Comparison of ENCODE assay signal across 8 mouse cellular contexts in the genomic region with DNA sequence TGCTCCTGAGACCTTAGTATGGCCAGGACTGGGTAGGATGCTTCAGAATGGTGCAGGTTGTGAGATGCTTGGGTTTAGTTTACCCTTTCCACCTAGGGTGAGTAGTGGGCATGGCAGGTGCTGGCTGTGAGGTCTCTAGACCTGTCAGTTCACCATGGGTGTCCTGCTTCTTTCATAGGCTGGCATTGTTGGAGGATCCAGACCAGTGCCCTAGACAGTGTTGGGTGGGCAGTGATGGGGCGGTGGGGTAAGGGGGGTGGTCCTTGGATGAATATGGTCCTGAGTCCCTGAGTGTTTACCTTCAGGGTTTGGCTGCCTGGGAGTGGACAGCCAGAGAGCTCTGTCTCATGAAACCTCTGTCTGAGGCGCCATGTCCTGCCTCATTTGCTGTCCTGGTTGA. TPM values are rescaled to one million over a fixed set of nuclear protein-coding genes. Genes with fewer than 3 reads are reported as not detected.
DNase-seq lines count a peak whose midpoint lies in the region; ATAC-seq and TF ChIP-seq lines count a peak whose summit lies in the region.

No protein-coding gene starts in this region.

- peaks cover 72% of the 10 kb centered on the region for H3K79me3 ChIP-seq in C2C12 (ENCODE audit: low read depth)

- H3K27ac ChIP-seq in gastrocnemius, adult 2 months = peak overlapping the region; percentile 100; the same call in 1 of the 2 replicates
- peak overlapping the region; percentile 40; the same call in 1 of the 2 replicates for H3K27ac ChIP-seq in forebrain, postnatal 0 days (ENCODE audit: low read depth, low read length)
- no peak overlapping the region for H3K27ac ChIP-seq in liver, embryonic 15.5 days (replicated peaks)

- DNase-seq in gastrocnemius, adult 2 months = no peak
- DNase-seq in gastrocnemius, postnatal 25 days = no peak
- no peak for DNase-seq in forebrain, postnatal 0 days
- DNase-seq in T-cell, adult 2 months (ENCODE audit: low spot score) = no peak
- no peak for DNase-seq in right cerebral cortex, postnatal 25 days

- H3K36me3 ChIP-seq in C2C12 (ENCODE audit: control insufficient read depth, insufficient read depth) = peaks cover 72% of the 10 kb centered on the region
- peaks cover 46% of the 10 kb centered on the region for H3K36me3 ChIP-seq in forebrain, postnatal 0 days (ENCODE audit: insufficient read depth)
- H3K36me3 ChIP-seq in liver, embryonic 15.5 days (replicated peaks) = peaks cover 67% of the 10 kb centered on the region

- H3K27me3 ChIP-seq in C2C12 (ENCODE audit: control insufficient read depth, insufficient read depth, insufficient read length) = no peaks in the 10 kb centered on the region
- H3K27me3 ChIP-seq in forebrain, postnatal 0 days (ENCODE audit: insufficient read depth, low read length) = no peaks in the 10 kb centered on the region
- no peaks in the 10 kb centered on the region for H3K27me3 ChIP-seq in liver, embryonic 15.5 days

- no peaks in the 10 kb centered on the region for H3K9me3 ChIP-seq in forebrain, postnatal 0 days (ENCODE audit: low read length)
- no peaks in the 10 kb centered on the region for H3K9me3 ChIP-seq in liver, embryonic 15.5 days (replicated peaks)

- peak overlapping the region; percentile 95 for H3K4me3 ChIP-seq in gastrocnemius, adult 2 months
- H3K4me3 ChIP-seq in C2C12 (ENCODE audit: insufficient read depth, poor library complexity, severe bottlenecking) = peak overlapping the region; percentile 87
- no peak overlapping the region for H3K4me3 ChIP-seq in forebrain, postnatal 0 days (ENCODE audit: low read depth, low read length)
- peak overlapping the region; percentile 97; the same call in 1 of the 2 replicates for H3K4me3 ChIP-seq in liver, embryonic 15.5 days (replicated peaks)

- intact Hi-C loops in gastrocnemius, adult 2 months (cut with DNase I) = no loop called here

- 61% methylated on average over 2 of the region's 2 CpGs for WGBS in forebrain, postnatal 0 days
- 70% methylated on average over 2 of the region's 2 CpGs for WGBS in liver, embryonic 15.5 days (ENCODE audit: insufficient replicate concordance)

- ATAC-seq in forebrain, postnatal 0 days = no peak
- no peak for ATAC-seq in liver, embryonic 15.5 days (ENCODE audit: insufficient read depth)
- ATAC-seq in erythroid progenitor cell, adult 5-6 weeks (replicated peaks; ENCODE audit: low FRiP score, poor library complexity, severe bottlenecking) = no peak

- TF ChIP-seq CTCF in gastrocnemius, adult 2 months (IDR thresholded peaks at IDR 0.05) = no peak
- TF ChIP-seq CTCF in C2C12 (IDR thresholded peaks at IDR 0.05; ENCODE audit: control insufficient read depth, insufficient read depth, insufficient read length) = no peak
- TF ChIP-seq CTCF in forebrain, postnatal 0 days (IDR thresholded peaks at IDR 0.05; ENCODE audit: low read depth) = no peak

- H3K79me2 ChIP-seq in C2C12 (ENCODE audit: control insufficient read depth, insufficient read depth) = peaks cover 86% of the 10 kb centered on the region

- H3ac ChIP-seq in C2C12 (ENCODE audit: control insufficient read depth, insufficient read length, low read depth) = peak overlapping the region; percentile 2

- H3K4me1 ChIP-seq in forebrain, postnatal 0 days (ENCODE audit: insufficient read depth) = peaks cover 30% of the 10 kb centered on the region
- H3K4me1 ChIP-seq in liver, embryonic 15.5 days (replicated peaks) = peaks cover 56% of the 10 kb centered on the region

- H3K9ac ChIP-seq in forebrain, postnatal 0 days = no peak overlapping the region; the same call in 1 of the 2 replicates
- H3K9ac ChIP-seq in liver, embryonic 15.5 days = no peak overlapping the region

- peak overlapping the region; percentile 82 for H3K4me2 ChIP-seq in forebrain, postnatal 0 days (ENCODE audit: low read depth)
- H3K4me2 ChIP-seq in liver, embryonic 15.5 days = peak overlapping the region; percentile 87

TF ChIP-seq in C2C12, 6 proteins besides CTCF, POLR2A, EP300 and RAD21:
- TF ChIP-seq FOSL1 (IDR thresholded peaks at IDR 0.05; ENCODE audit: insufficient read depth, low read length, poor library complexity, severe bottlenecking) (no peak), USF1 (IDR thresholded peaks at IDR 0.05; ENCODE audit: low read depth) (no peak), MYOG (IDR thresholded peaks at IDR 0.05; ENCODE audit: control insufficient read depth, extremely low read depth, insufficient read length) (no peak), CEBPB (IDR thresholded peaks at IDR 0.05; ENCODE audit: low read depth) (no peak), MYOD1 (IDR thresholded peaks at IDR 0.05; ENCODE audit: control insufficient read depth, insufficient read length, low read depth) (no peak), MAX (IDR thresholded peaks at IDR 0.05) (no peak)

RNA-seq across cellular contexts. Expression of a gene that starts 3.7 kb away (rescaled TPM):
- total RNA-seq in gastrocnemius, adult 2 months (2021) = 10 to 100 TPM; 18.8 to 25.1 TPM
- total RNA-seq in gastrocnemius, postnatal 25 days (2021) = 10 to 100 TPM; 26.8 to 27.1 TPM
- polyA plus RNA-seq in C2C12 (2012; fragmentation: generic; extraction: Trizol) = 345 TPM
- total RNA-seq in forebrain, postnatal 0 days (2014; rRNA removed) = 92.9 and 97.3 TPM in 2 replicates
- 53.7 and 55.7 TPM in 2 replicates for polyA plus RNA-seq in forebrain, postnatal 0 days (2015; fragmentation: Nextera tagmentation; extraction: Ambion mirVana)
- 120 and 133 TPM in 2 replicates for polyA plus RNA-seq in liver, embryonic 15.5 days (2015; fragmentation: Nextera tagmentation; extraction: Ambion mirVana)
- 134 and 185 TPM in 2 replicates for total RNA-seq in erythroid progenitor cell, adult 5-6 weeks (2015; ENCODE audit: low replicate concordance)
- 89.3 and 94.7 TPM in 2 replicates for total RNA-seq in erythroid progenitor cell, adult 5-6 weeks (2017; ENCODE audit: low replicate concordance)

RNA-seq across cellular contexts. Expression of a gene that starts 16.4 kb away (rescaled TPM):
- total RNA-seq in gastrocnemius, adult 2 months (2021) = not detected
- under 1 TPM in 1 of 2 experiments, not detected in 1; 0.35 TPM for total RNA-seq in gastrocnemius, postnatal 25 days (2021)
- polyA plus RNA-seq in C2C12 (2012; fragmentation: generic; extraction: Trizol) = not detected
- total RNA-seq in forebrain, postnatal 0 days (2014; rRNA removed) = 4.9 and 7.8 TPM in 2 replicates
- 14.9 and 15.4 TPM in 2 replicates for polyA plus RNA-seq in forebrain, postnatal 0 days (2015; fragmentation: Nextera tagmentation; extraction: Ambion mirVana)
- polyA plus RNA-seq in liver, embryonic 15.5 days (2015; fragmentation: Nextera tagmentation; extraction: Ambion mirVana) = 112 and 131 TPM in 2 replicates
- 247 and 296 TPM in 2 replicates for total RNA-seq in erythroid progenitor cell, adult 5-6 weeks (2015; ENCODE audit: low replicate concordance)
- 52.3 and 54.7 TPM in 2 replicates for total RNA-seq in erythroid progenitor cell, adult 5-6 weeks (2017; ENCODE audit: low replicate concordance)

RNA-seq across cellular contexts. Expression of a gene that starts 16.5 kb away (rescaled TPM):
- total RNA-seq in gastrocnemius, adult 2 months (2021) = under 1 TPM in 1 of 2 experiments, not detected in 1; 0.17 TPM
- under 1 TPM; 0.13 to 0.27 TPM for total RNA-seq in gastrocnemius, postnatal 25 days (2021)
- polyA plus RNA-seq in C2C12 (2012; fragmentation: generic; extraction: Trizol) = 2.3 TPM
- total RNA-seq in forebrain, postnatal 0 days (2014; rRNA removed) = 427 and 473 TPM in 2 replicates
- polyA plus RNA-seq in forebrain, postnatal 0 days (2015; fragmentation: Nextera tagmentation; extraction: Ambion mirVana) = 309 and 328 TPM in 2 replicates
- polyA plus RNA-seq in liver, embryonic 15.5 days (2015; fragmentation: Nextera tagmentation; extraction: Ambion mirVana) = 5.8 and 6.1 TPM in 2 replicates
- 0.84 TPM in 1 of 2 replicates, not detected in the other for total RNA-seq in erythroid progenitor cell, adult 5-6 weeks (2015; ENCODE audit: low replicate concordance)
- total RNA-seq in erythroid progenitor cell, adult 5-6 weeks (2017; ENCODE audit: low replicate concordance) = 0.83 and 1.7 TPM in 2 replicates

RNA-seq across cellular contexts. Expression of a gene that starts 28.2 kb away (rescaled TPM):
- not detected for total RNA-seq in gastrocnemius, adult 2 months (2021)
- total RNA-seq in gastrocnemius, postnatal 25 days (2021) = not detected
- polyA plus RNA-seq in C2C12 (2012; fragmentation: generic; extraction: Trizol) = not detected
- not detected in 2 replicates for total RNA-seq in forebrain, postnatal 0 days (2014; rRNA removed)
- 0.15 TPM in 1 of 2 replicates, not detected in the other for polyA plus RNA-seq in forebrain, postnatal 0 days (2015; fragmentation: Nextera tagmentation; extraction: Ambion mirVana)
- polyA plus RNA-seq in liver, embryonic 15.5 days (2015; fragmentation: Nextera tagmentation; extraction: Ambion mirVana) = 211 and 227 TPM in 2 replicates
- 613 and 617 TPM in 2 replicates for total RNA-seq in erythroid progenitor cell, adult 5-6 weeks (2015; ENCODE audit: low replicate concordance)
- 146 and 166 TPM in 2 replicates for total RNA-seq in erythroid progenitor cell, adult 5-6 weeks (2017; ENCODE audit: low replicate concordance)

RNA-seq across cellular contexts. Expression of a gene that starts 32.8 kb away (rescaled TPM):
- total RNA-seq in gastrocnemius, adult 2 months (2021) = 10 to 100 TPM; 12.9 to 77.1 TPM
- 100 to 1,000 TPM in 1 of 2 experiments, 10 to 100 TPM in 1; 12.5 to 381 TPM for total RNA-seq in gastrocnemius, postnatal 25 days (2021)
- not detected for polyA plus RNA-seq in C2C12 (2012; fragmentation: generic; extraction: Trizol)
- total RNA-seq in forebrain, postnatal 0 days (2014; rRNA removed) = not detected in 2 replicates
- not detected in 2 replicates for polyA plus RNA-seq in forebrain, postnatal 0 days (2015; fragmentation: Nextera tagmentation; extraction: Ambion mirVana)
- polyA plus RNA-seq in liver, embryonic 15.5 days (2015; fragmentation: Nextera tagmentation; extraction: Ambion mirVana) = not detected in 2 replicates
- total RNA-seq in erythroid progenitor cell, adult 5-6 weeks (2015; ENCODE audit: low replicate concordance) = not detected in 2 replicates
- total RNA-seq in erythroid progenitor cell, adult 5-6 weeks (2017; ENCODE audit: low replicate concordance) = not detected in 2 replicates

Comparison
In these comparisons a context has a peak if more than half of its experiments do, and no peak if none do; other contexts are left out.
1. RNA of a gene that starts 16.5 kb away (total RNA-seq): 427 to 473 TPM in forebrain, postnatal 0 days; 0.83 to 1.7 TPM in erythroid progenitor cell, adult 5-6 weeks, 0.13 to 0.27 TPM in gastrocnemius, postnatal 25 days and 0.17 TPM in gastrocnemius, adult 2 months; every median in the first group is over 100 times any median in the second.